Mouse (Mus musculus) embryonic facial prominence, embryonic 13.5 days (tissue): Measurements from ENCODE around the gene Gm1043. TPM values are rescaled to one million over a fixed set of nuclear protein-coding genes. Genes with fewer than 3 reads are reported as not detected.

ENCODE experiments used
- ATAC-seq: fragments of 200-750 bp; cut with Nextera tagmentation; 2 replicates; pipeline ENCODE4 v1.8.0; 2017; ENCODE audit warnings: low read depth; ENCODE audit not compliant: insufficient number of reproducible peaks, insufficient read depth, low FRiP score, low TSS enrichment
- H3K27ac ChIP-seq: fragments of 300-500 bp; sonication (generic); 2 replicates; pipeline ENCODE4 v1.5.1; 2015; ENCODE audit warnings: moderate library complexity, mild to moderate bottlenecking, inconsistent platforms
- H3K27me3 ChIP-seq: fragments of 300-500 bp; sonication (generic); 2 replicates; pipeline ENCODE4 v1.6.1; 2015; ENCODE audit warnings: mild to moderate bottlenecking, inconsistent platforms
- H3K36me3 ChIP-seq: fragments of 300-500 bp; sonication (generic); 2 replicates; pipeline ENCODE4 v1.6.1; 2015; ENCODE audit warnings: mild to moderate bottlenecking, inconsistent platforms
- H3K4me1 ChIP-seq: fragments of 300-500 bp; sonication (generic); 2 replicates; pipeline ENCODE4 v1.6.1; 2015; ENCODE audit warnings: inconsistent platforms
- H3K4me2 ChIP-seq: fragments of 300-500 bp; sonication (generic); 2 replicates; pipeline ENCODE4 v1.6.1; 2015; ENCODE audit warnings: moderate library complexity, mild to moderate bottlenecking, inconsistent platforms
- H3K4me3 ChIP-seq: fragments of 300-500 bp; sonication (generic); 2 replicates; pipeline ENCODE4 v1.5.1; 2015; ENCODE audit warnings: mild to moderate bottlenecking, inconsistent platforms
- H3K9ac ChIP-seq: fragments of 300-500 bp; sonication (generic); 2 replicates; pipeline ENCODE4 v1.6.1; 2015; ENCODE audit warnings: mild to moderate bottlenecking, inconsistent platforms
- H3K9me3 ChIP-seq: fragments of 300-500 bp; sonication (generic); 2 replicates; pipeline ENCODE4 v1.6.1; 2016; ENCODE audit warnings: inconsistent platforms
- WGBS: fragments of 180-500 bp; shearing (Covaris S2); methylation state at CpG from one replicate; pipeline ENCODE4 v1.1.7; 2015; ENCODE audit warnings: mixed read lengths; 5-methylcytosine and 5-hydroxymethylcytosine counted together
- polyA plus RNA-seq: library from polyadenylated mRNA; unstranded; fragments of >200 nt; fragmentation: Nextera tagmentation; extraction: Ambion mirVana; gene quantifications from 2 replicates; pipeline ENCODE4 v1.2.1, GENCODE M21; 2015

Gm1043 gene
- polyA plus RNA-seq, 1 experiment from 2014 or later = not detected

DNA sequence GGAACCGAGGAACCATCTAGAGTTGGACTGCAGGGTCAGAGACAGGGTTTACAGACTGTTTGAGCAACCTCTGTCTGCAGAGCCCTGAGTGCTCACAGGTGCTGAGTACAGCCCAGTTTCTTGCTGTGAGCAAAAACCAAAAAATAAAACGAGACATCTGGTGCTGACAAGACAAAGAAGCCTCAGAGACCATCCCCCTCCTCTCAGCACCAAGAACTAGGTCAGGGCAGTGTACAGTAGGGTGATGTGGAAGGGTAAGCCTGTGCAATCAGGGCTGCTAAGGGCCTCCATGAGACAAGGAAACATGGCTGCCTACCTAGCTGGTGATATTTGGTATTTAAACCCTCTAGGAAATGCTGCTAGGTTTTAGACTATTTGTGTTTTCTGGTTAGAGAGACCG is 166.4 kb downstream of the Gm1043 start:
- H3K4me3 ChIP-seq = no peak overlapping the region
- no peak overlapping the region for H3K4me2 ChIP-seq
- no peak overlapping the region for H3K9ac ChIP-seq
- peaks cover 10% of the 10 kb centered on the region for H3K27me3 ChIP-seq
- 68% methylated on average over 3 of the region's 3 CpGs for WGBS
- no peak for ATAC-seq
- H3K9me3 ChIP-seq = no peaks in the 10 kb centered on the region
- no peaks in the 10 kb centered on the region for H3K36me3 ChIP-seq
- peaks cover 2% of the 10 kb centered on the region for H3K4me1 ChIP-seq
- no peak overlapping the region for H3K27ac ChIP-seq

- Histone ChIP-seq H3K9me3 (no peaks in the 10 kb centered on the region), H3K27me3 (peaks cover 6% of the 10 kb centered on the region), H3K9ac (no peak overlapping the region), H3K4me3 (no peak overlapping the region), H3K4me2 (no peak overlapping the region), H3K27ac (no peak overlapping the region), H3K4me1 (no peaks in the 10 kb centered on the region), H3K36me3 (no peaks in the 10 kb centered on the region)
- no peak for ATAC-seq
- 68% methylated on average over 9 of the region's 9 CpGs for WGBS
These were observed 167.1 kb downstream of the Gm1043 start for GRCm38 (mm10) chr5:37252101-37252804.

DNA sequence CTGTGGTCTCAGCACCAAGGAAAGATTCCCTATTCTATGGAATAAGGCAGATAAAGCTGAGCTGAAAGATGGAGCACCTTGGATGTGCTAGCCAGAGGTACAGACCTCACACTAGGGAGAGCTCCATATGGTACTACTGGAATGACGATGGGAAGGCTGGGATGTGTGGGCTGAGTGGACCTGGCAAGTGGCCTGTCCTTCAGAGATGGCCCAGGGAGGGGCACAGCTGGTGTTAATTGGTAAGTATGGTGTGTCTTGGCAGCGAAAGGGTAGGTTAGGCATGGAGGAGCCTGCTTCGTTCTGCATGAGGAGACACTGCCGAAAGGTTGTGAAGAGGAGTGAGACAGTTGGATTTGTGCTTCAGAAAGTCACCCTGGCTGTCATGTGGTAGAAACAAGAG is 169.4 kb downstream of the Gm1043 start:
- H3K27ac ChIP-seq = no peak overlapping the region
- no peak for ATAC-seq
- no peak overlapping the region for H3K9ac ChIP-seq
- H3K36me3 ChIP-seq = no peaks in the 10 kb centered on the region
- no peaks in the 10 kb centered on the region for H3K4me1 ChIP-seq
- H3K4me2 ChIP-seq = no peak overlapping the region
- no peak overlapping the region for H3K4me3 ChIP-seq
- WGBS = 90% methylated on average over 4 of the region's 4 CpGs
- no peaks in the 10 kb centered on the region for H3K27me3 ChIP-seq
- H3K9me3 ChIP-seq = no peaks in the 10 kb centered on the region

GRCm38 (mm10) chr5:37256823-37257222 is 171.7 kb downstream of the Gm1043 start:
- WGBS = 66% methylated on average over 7 of the region's 7 CpGs
- Histone ChIP-seq H3K36me3 (no peaks in the 10 kb centered on the region), H3K4me3 (no peak overlapping the region), H3K9ac (no peak overlapping the region), H3K4me1 (no peaks in the 10 kb centered on the region), H3K4me2 (no peak overlapping the region), H3K27ac (no peak overlapping the region), H3K9me3 (no peaks in the 10 kb centered on the region), H3K27me3 (no peaks in the 10 kb centered on the region)
- no peak for ATAC-seq

DNA sequence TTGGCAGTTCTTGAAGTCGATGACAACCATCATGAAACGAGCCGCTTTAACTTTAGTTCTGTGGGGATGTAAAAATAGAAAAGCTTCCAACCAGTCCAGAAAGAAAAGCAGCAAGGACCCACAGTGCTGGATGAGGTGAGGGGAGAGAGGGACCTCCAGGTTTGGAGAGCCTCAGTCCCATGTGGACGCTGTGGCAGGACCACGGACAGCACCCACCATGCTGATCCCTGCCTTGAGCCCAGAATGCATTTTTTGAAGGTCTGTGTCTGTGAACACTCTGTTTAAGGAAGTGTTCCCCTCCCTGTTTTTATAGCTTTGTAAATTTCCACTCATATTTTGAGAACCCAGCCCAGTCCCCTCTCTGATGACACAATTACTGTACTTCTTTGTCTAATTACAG is 172.1 kb downstream of the Gm1043 start:
- H3K9me3 ChIP-seq = no peaks in the 10 kb centered on the region
- no peak overlapping the region for H3K4me2 ChIP-seq
- no peak overlapping the region for H3K4me3 ChIP-seq
- no peaks in the 10 kb centered on the region for H3K27me3 ChIP-seq
- ATAC-seq = no peak
- no peaks in the 10 kb centered on the region for H3K36me3 ChIP-seq
- 53% methylated on average over 5 of the region's 5 CpGs for WGBS
- H3K27ac ChIP-seq = no peak overlapping the region
- no peak overlapping the region for H3K9ac ChIP-seq
- H3K4me1 ChIP-seq = no peaks in the 10 kb centered on the region

DNA sequence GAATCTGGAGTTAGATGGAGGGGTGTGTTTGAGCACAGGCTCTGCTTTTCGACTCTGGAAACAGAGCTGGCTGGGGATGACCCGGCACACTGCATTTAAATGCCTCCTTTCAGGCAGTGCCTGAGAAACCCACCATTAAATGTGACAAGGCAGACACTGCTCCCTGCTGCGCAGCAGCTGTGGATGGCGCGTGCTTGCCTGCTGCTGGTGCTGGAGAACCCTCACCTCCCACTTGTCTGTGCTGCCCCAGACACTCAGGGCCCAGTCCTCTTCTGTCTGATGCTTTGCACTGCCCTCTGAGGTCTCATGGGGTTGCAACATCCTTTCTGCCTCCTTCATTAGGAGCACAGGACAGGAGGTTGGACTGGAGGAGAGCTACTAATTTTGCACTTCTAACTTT is 176.6 kb downstream of the Gm1043 start:
- 71% methylated on average over 5 of the region's 5 CpGs for WGBS
- H3K27me3 ChIP-seq = no peaks in the 10 kb centered on the region
- H3K4me2 ChIP-seq = no peak overlapping the region
- ATAC-seq = no peak
- no peak overlapping the region for H3K27ac ChIP-seq
- H3K9ac ChIP-seq = no peak overlapping the region
- H3K4me3 ChIP-seq = no peak overlapping the region
- H3K4me1 ChIP-seq = no peaks in the 10 kb centered on the region
- no peaks in the 10 kb centered on the region for H3K36me3 ChIP-seq
- H3K9me3 ChIP-seq = no peaks in the 10 kb centered on the region

DNA sequence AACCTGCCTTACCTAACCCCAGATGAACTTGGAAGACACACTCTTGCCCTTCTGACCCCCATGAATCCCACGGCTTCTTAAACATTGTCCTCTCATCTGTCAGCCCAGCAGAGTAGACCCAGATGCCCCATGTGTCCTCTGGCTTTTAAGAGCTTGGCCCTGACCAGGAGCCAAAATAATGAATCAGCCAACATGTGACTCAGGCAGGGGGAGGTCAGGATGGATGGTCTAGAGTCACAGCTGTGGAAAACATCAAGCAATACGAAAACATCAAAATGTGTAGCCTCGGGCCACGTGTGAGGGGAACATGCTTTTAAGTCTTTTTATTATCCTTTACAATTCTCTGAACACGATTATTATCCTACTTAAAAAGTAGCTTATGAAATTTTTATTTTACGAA is 178.6 kb downstream of the Gm1043 start:
- Histone ChIP-seq H3K4me3 (no peak overlapping the region), H3K9ac (no peak overlapping the region), H3K9me3 (no peaks in the 10 kb centered on the region), H3K27me3 (no peaks in the 10 kb centered on the region), H3K27ac (no peak overlapping the region), H3K4me1 (no peaks in the 10 kb centered on the region), H3K4me2 (no peak overlapping the region), H3K36me3 (no peaks in the 10 kb centered on the region)
- WGBS = 72% methylated on average over 6 of the region's 6 CpGs
- ATAC-seq = no peak

Other genes starting within 250 kb of the Gm1043 start
- 0.35 and 0.40 TPM in 2 replicates for gene Ppp2r2c, start 216.9 kb upstream of the Gm1043 start, polyA plus RNA-seq
- gene Wfs1, start 96.2 kb upstream of the Gm1043 start, polyA plus RNA-seq = 7.9 and 9.2 TPM in 2 replicates
- gene Crmp1, start 156.6 kb downstream of the Gm1043 start, polyA plus RNA-seq = 23.5 and 26.4 TPM in 2 replicates